Mouse (Mus musculus): Measurements from ENCODE around the gene Hrh1.

DNA sequence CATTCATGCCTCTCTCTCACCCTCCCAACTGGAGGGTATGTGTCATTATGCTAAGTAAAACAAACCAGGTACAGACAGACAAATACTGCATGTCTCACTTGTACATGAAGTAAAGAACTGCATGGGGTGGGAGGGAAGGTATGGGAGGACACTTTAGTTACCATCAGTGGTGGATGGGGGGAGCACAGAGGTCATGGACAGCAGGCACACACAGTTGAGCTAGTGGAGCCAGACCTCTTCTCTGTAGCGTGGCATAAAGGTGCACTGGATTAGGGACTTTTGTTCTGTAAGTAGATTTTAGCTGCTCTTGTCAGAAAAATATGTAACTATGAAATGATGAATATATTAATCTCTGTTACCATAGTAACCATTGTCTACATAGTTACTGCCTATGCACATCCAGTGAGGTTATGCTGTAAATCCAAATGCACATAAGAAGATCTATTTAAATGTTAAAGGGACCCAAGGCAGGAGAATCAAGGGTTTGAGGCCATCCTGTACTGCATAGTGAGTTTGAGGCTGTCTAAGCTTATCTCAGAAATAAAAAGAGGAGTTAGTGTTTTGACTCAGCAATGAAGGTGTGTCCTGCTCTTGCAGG, 46.6 kb downstream of the Hrh1 start:
- TF ChIP-seq CTCF (IDR thresholded peaks at IDR 0.05; ENCODE audit: extremely low read depth, insufficient read length, insufficient replicate concordance, low read depth, low read length) (no peak), POLR2A (IDR thresholded peaks at IDR 0.05; ENCODE audit: low read depth, low read length) (no peak)
